Mouse (Mus musculus): ENCODE results near the gene Gm28576. TPM values are rescaled to one million over a fixed set of nuclear protein-coding genes. Genes with fewer than 3 reads are reported as not detected.
"Not testable (repeated sequence)": the region's sequence is repeated elsewhere in the genome, so short reads cannot be mapped to it uniquely, and the experiment has no call there.

The Gm28576 gene
- polyA plus RNA-seq (2014; fragmentation: Nextera tagmentation; extraction: Ambion mirVana): not detected in 2 replicates

DNA sequence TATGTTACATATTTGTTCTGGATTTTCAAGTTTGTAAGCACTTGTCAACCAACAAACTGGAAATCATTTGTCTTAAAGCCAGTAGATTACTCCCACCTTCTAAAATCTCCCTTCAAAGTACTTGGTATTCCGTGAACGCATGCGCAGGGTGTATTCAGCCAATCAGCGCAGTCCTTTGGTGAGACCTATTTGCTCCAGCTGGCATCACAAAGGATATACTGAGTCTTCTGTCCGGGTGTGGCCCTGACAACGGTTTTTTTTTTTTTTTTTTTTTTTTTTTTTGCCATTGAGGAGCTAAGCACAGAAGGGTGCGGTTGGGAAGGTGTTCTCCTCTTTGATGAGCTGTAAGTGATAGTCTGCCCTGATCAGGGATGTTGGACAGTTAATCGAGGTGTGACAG is at the start of gene Gm28576:
Gene Gm28576, plus strand, starts transcription at position 301 of the 400 bp plus-strand sequence.
- WGBS: no CpG with 5 or more reads among the region's 8 CpGs
- not testable (repeated sequence) for H3K4me2 ChIP-seq (ENCODE audit: low read length)

More for the DNA sequence above, at the start of gene Gm28576:
- not testable (repeated sequence) for H3K27me3 ChIP-seq (replicated peaks; ENCODE audit: control insufficient read depth, insufficient read depth, low read length); H3K9me3 ChIP-seq (replicated peaks; ENCODE audit: control insufficient read depth, low read length); H3K4me3 ChIP-seq (ENCODE audit: low read depth, low read length); H3K9ac ChIP-seq (ENCODE audit: low read length); DNase-seq (ENCODE audit: low spot score); H3K4me1 ChIP-seq (ENCODE audit: control insufficient read depth, insufficient read depth, low read length); H3K27ac ChIP-seq (ENCODE audit: low read depth, low read length); ATAC-seq; H3K36me3 ChIP-seq (ENCODE audit: control insufficient read depth, insufficient read depth, low read length)

Other genes starting within 250 kb of the Gm28576 start
- not detected in 2 replicates for gene Gm20826, start 84.5 kb upstream of the Gm28576 start, polyA plus RNA-seq (2014; fragmentation: Nextera tagmentation; extraction: Ambion mirVana)

Measured in forebrain, embryonic 14.5 days (tissue).